Mouse (Mus musculus): ENCODE data around the gene Olfml3. TPM values are rescaled to one million over a fixed set of nuclear protein-coding genes. Genes with fewer than 3 reads are reported as not detected.

Gene Olfml3
- 45.4 and 47.4 TPM in 2 replicates for polyA plus RNA-seq (2015; fragmentation: Nextera tagmentation; extraction: Ambion mirVana)

- Histone ChIP-seq H3K27ac (peak within 1 kb of the TSS; percentile 89), H3K4me1 (replicated peaks) (peaks cover 43% of the 10 kb centered on the region), H3K36me3 (peaks cover 4% of the 10 kb centered on the region; the same call in 1 of the 2 replicates), H3K27me3 (replicated peaks) (no peaks in the 10 kb centered on the region), H3K4me3 (replicated peaks) (peak within 1 kb of the TSS; percentile 36), H3K9ac (peak within 1 kb of the TSS; percentile 49), H3K4me2 (replicated peaks) (peak within 1 kb of the TSS; percentile 60), H3K9me3 (no peaks in the 10 kb centered on the region)
- peak; percentile 93 for ATAC-seq
- under 1% methylated on average over 18 of the region's 18 CpGs for WGBS
These were observed at the start of gene Olfml3 for GRCm38 (mm10) chr3:103737778-103738571. TSS of gene Olfml3 (minus strand) at chr3:103738001.

- no peak overlapping the region for H3K9ac ChIP-seq
- H3K27ac ChIP-seq = no peak overlapping the region
- H3K4me1 ChIP-seq (replicated peaks) = 0 out of 2 replicates have a peak, but pooled peaks cover 6% of the 10 kb centered on the region
- 65% methylated on average over 7 of the region's 7 CpGs for WGBS
- H3K27me3 ChIP-seq (replicated peaks) = no peaks in the 10 kb centered on the region
- H3K4me2 ChIP-seq (replicated peaks) = no peak overlapping the region
- H3K36me3 ChIP-seq = no peaks in the 10 kb centered on the region
- no peak for ATAC-seq
- H3K4me3 ChIP-seq (replicated peaks) = no peak overlapping the region
- no peaks in the 10 kb centered on the region for H3K9me3 ChIP-seq
These were observed 49.4 kb upstream of the Olfml3 start for GRCm38 (mm10) chr3:103787225-103787624.

GRCm38 (mm10) chr3:103782844-103783609, 45.2 kb upstream of the Olfml3 start:
- Histone ChIP-seq H3K4me2 (replicated peaks) (no peak overlapping the region), H3K4me3 (replicated peaks) (no peak overlapping the region), H3K27ac (no peak overlapping the region), H3K4me1 (replicated peaks) (peaks cover 6% of the 10 kb centered on the region; the same call in 1 of the 2 replicates), H3K27me3 (replicated peaks) (no peaks in the 10 kb centered on the region), H3K9ac (no peak overlapping the region), H3K36me3 (peaks cover 1% of the 10 kb centered on the region; the same call in 1 of the 2 replicates), H3K9me3 (no peaks in the 10 kb centered on the region)
- 0 out of 2 replicates have a peak, but pooled peaks have one; percentile 42 for ATAC-seq
- 62% methylated on average over 4 of the region's 4 CpGs for WGBS

- no peaks in the 10 kb centered on the region for H3K9me3 ChIP-seq
- no peak for ATAC-seq
- H3K9ac ChIP-seq = no peak overlapping the region
- H3K4me3 ChIP-seq (replicated peaks) = no peak overlapping the region
- peaks cover 6% of the 10 kb centered on the region; the same call in 1 of the 2 replicates for H3K4me1 ChIP-seq (replicated peaks)
- peaks cover 7% of the 10 kb centered on the region; the same call in 1 of the 2 replicates for H3K36me3 ChIP-seq
- no peak overlapping the region for H3K27ac ChIP-seq
- H3K27me3 ChIP-seq (replicated peaks) = no peaks in the 10 kb centered on the region
- WGBS = 79% methylated on average over 5 of the region's 5 CpGs
- no peak overlapping the region for H3K4me2 ChIP-seq (replicated peaks)
These were observed 43.0 kb upstream of the Olfml3 start for GRCm38 (mm10) chr3:103780777-103781176.

- no peak overlapping the region for H3K9ac ChIP-seq
- 87% methylated on average over 3 of the region's 3 CpGs for WGBS
- H3K36me3 ChIP-seq = peaks cover 7% of the 10 kb centered on the region; the same call in 1 of the 2 replicates
- no peaks in the 10 kb centered on the region for H3K27me3 ChIP-seq (replicated peaks)
- no peak overlapping the region for H3K4me2 ChIP-seq (replicated peaks)
- H3K4me1 ChIP-seq (replicated peaks) = peaks cover 6% of the 10 kb centered on the region; the same call in 1 of the 2 replicates
- ATAC-seq = no peak
- H3K4me3 ChIP-seq (replicated peaks) = no peak overlapping the region
- H3K27ac ChIP-seq = no peak overlapping the region
- H3K9me3 ChIP-seq = no peaks in the 10 kb centered on the region
These were observed 42.5 kb upstream of the Olfml3 start for GRCm38 (mm10) chr3:103780271-103780670.

- Histone ChIP-seq H3K4me1 (replicated peaks) (peaks cover 6% of the 10 kb centered on the region; the same call in 1 of the 2 replicates), H3K36me3 (peaks cover 7% of the 10 kb centered on the region; the same call in 1 of the 2 replicates), H3K4me3 (replicated peaks) (no peak overlapping the region), H3K4me2 (replicated peaks) (no peak overlapping the region), H3K9ac (no peak overlapping the region), H3K27me3 (replicated peaks) (no peaks in the 10 kb centered on the region), H3K27ac (no peak overlapping the region), H3K9me3 (no peaks in the 10 kb centered on the region)
- no peak for ATAC-seq
- 86% methylated on average over 7 of the region's 7 CpGs for WGBS
These were observed 41.4 kb upstream of the Olfml3 start for GRCm38 (mm10) chr3:103779183-103779582.

GRCm38 (mm10) chr3:103778660-103779059, 40.9 kb upstream of the Olfml3 start:
- no peak overlapping the region for H3K4me3 ChIP-seq (replicated peaks)
- H3K27me3 ChIP-seq (replicated peaks) = no peaks in the 10 kb centered on the region
- H3K4me1 ChIP-seq (replicated peaks) = peaks cover 4% of the 10 kb centered on the region; the same call in 1 of the 2 replicates
- 76% methylated on average over 6 of the region's 6 CpGs for WGBS
- H3K36me3 ChIP-seq = peaks cover 7% of the 10 kb centered on the region; the same call in 1 of the 2 replicates
- no peaks in the 10 kb centered on the region for H3K9me3 ChIP-seq
- H3K27ac ChIP-seq = no peak overlapping the region
- ATAC-seq = no peak
- no peak overlapping the region for H3K4me2 ChIP-seq (replicated peaks)
- no peak overlapping the region for H3K9ac ChIP-seq

GRCm38 (mm10) chr3:103777940-103778339, 40.1 kb upstream of the Olfml3 start:
- no peak overlapping the region for H3K4me2 ChIP-seq (replicated peaks)
- WGBS = 86% methylated on average over 11 of the region's 11 CpGs
- H3K9me3 ChIP-seq = no peaks in the 10 kb centered on the region
- H3K4me1 ChIP-seq (replicated peaks) = no peaks in the 10 kb centered on the region; the same call in 1 of the 2 replicates
- no peak for ATAC-seq
- no peak overlapping the region for H3K9ac ChIP-seq
- no peak overlapping the region for H3K4me3 ChIP-seq (replicated peaks)
- no peak overlapping the region for H3K27ac ChIP-seq
- peaks cover 7% of the 10 kb centered on the region; the same call in 1 of the 2 replicates for H3K36me3 ChIP-seq
- no peaks in the 10 kb centered on the region for H3K27me3 ChIP-seq (replicated peaks)

GRCm38 (mm10) chr3:103774009-103774408, 36.2 kb upstream of the Olfml3 start:
- H3K9me3 ChIP-seq = no peaks in the 10 kb centered on the region
- peaks cover 2% of the 10 kb centered on the region; the same call in 1 of the 2 replicates for H3K4me1 ChIP-seq (replicated peaks)
- no peak overlapping the region for H3K4me2 ChIP-seq (replicated peaks)
- WGBS = 89% methylated on average over 15 of the region's 15 CpGs
- no peaks in the 10 kb centered on the region for H3K27me3 ChIP-seq (replicated peaks)
- peaks cover 7% of the 10 kb centered on the region; the same call in 1 of the 2 replicates for H3K36me3 ChIP-seq
- H3K27ac ChIP-seq = no peak overlapping the region
- ATAC-seq = no peak
- H3K4me3 ChIP-seq (replicated peaks) = no peak overlapping the region
- no peak overlapping the region for H3K9ac ChIP-seq

GRCm38 (mm10) chr3:103773508-103773907, 35.7 kb upstream of the Olfml3 start:
- WGBS = 82% methylated on average over 3 of the region's 3 CpGs
- Histone ChIP-seq H3K4me1 (replicated peaks) (peaks cover 2% of the 10 kb centered on the region; the same call in 1 of the 2 replicates), H3K27me3 (replicated peaks) (no peaks in the 10 kb centered on the region), H3K4me3 (replicated peaks) (no peak overlapping the region), H3K9ac (no peak overlapping the region), H3K36me3 (peaks cover 11% of the 10 kb centered on the region), H3K27ac (no peak overlapping the region), H3K4me2 (replicated peaks) (no peak overlapping the region), H3K9me3 (no peaks in the 10 kb centered on the region)
- no peak for ATAC-seq

GRCm38 (mm10) chr3:103772846-103773245, 35.0 kb upstream of the Olfml3 start:
- 72% methylated on average over 4 of the region's 4 CpGs for WGBS

More at GRCm38 (mm10) chr3:103772846-103773245, 35.0 kb upstream of the Olfml3 start:
- H3K4me3 ChIP-seq (replicated peaks) = no peak overlapping the region
- peaks cover 2% of the 10 kb centered on the region; the same call in 1 of the 2 replicates for H3K4me1 ChIP-seq (replicated peaks)
- peaks cover 11% of the 10 kb centered on the region for H3K36me3 ChIP-seq
- H3K9me3 ChIP-seq = no peaks in the 10 kb centered on the region
- no peak overlapping the region for H3K4me2 ChIP-seq (replicated peaks)
- H3K9ac ChIP-seq = no peak overlapping the region
- no peaks in the 10 kb centered on the region for H3K27me3 ChIP-seq (replicated peaks)
- no peak for ATAC-seq
- H3K27ac ChIP-seq = no peak overlapping the region

All from intestine, embryonic 15.5 days (tissue).